Mouse (Mus musculus): ENCODE data around the gene Clrn2. TPM values are rescaled to one million over a fixed set of nuclear protein-coding genes. Genes with fewer than 3 reads are reported as not detected.

Gene Clrn2
- polyA plus RNA-seq, 1 experiment: not detected

DNA sequence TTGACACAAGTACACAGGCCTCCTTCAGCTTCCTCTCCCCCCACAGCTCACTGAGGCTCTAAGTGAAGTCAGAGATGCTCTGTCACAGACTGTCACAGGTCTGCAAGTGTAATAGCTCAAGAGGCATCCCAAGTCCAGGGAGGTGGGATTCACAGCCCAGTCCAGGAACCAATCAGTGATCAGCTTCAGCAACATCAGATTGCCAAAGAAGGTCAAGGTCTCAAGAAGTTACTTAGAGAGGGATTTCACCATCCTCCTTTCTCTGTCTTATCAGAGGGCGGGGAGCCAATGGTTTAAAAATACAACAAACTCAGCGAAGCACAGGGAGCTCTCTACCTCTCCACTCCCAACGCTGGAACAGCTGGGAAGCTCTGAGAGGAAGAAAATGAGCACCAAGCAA, 12.4 kb upstream of the Clrn2 start:
- Histone ChIP-seq H3K4me1 (ENCODE audit: control insufficient read depth, insufficient read depth, low read length) (peaks cover 6% of the 10 kb centered on the region; the same call in 1 of the 2 replicates), H3K4me3 (replicated peaks; ENCODE audit: insufficient read depth, low read depth, low read length) (no peak overlapping the region), H3K27ac (ENCODE audit: insufficient read depth, low read length) (no peak overlapping the region), H3K27me3 (ENCODE audit: control insufficient read depth, insufficient read depth, low read length) (no peaks in the 10 kb centered on the region)
- no peak for TF ChIP-seq CTCF (IDR thresholded peaks at IDR 0.05; ENCODE audit: borderline replicate concordance, insufficient read depth, low read depth, low read length)
- DNase-seq: no peak
- 79% methylated on average over 3 of the region's 3 CpGs for WGBS

DNA sequence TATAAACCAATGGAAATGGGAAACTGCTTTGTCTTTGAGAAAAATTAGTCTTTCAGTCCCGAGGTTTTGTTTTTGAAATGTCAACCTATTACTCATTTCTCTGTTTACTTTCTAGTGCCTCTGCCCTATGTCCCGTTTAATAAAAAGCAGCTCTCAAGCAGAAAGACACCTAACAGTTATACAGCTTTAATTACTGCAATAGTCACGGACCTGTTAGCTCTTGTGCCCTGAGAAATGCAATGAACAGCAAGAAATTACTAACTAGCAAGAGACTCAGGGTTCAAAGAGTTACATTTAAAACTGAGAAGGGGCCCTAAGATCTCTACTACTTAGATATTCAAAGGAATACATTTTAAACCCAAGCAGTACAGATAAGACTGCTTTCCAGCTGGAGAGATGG, 11.8 kb upstream of the Clrn2 start:
- H3K4me3 ChIP-seq (replicated peaks; ENCODE audit: insufficient read depth, low read depth, low read length): no peak overlapping the region
- peaks cover 6% of the 10 kb centered on the region; the same call in 1 of the 2 replicates for H3K4me1 ChIP-seq (ENCODE audit: control insufficient read depth, insufficient read depth, low read length)
- WGBS: 90% methylated on average over 3 of the region's 3 CpGs
- no peak overlapping the region for H3K27ac ChIP-seq (ENCODE audit: insufficient read depth, low read length)
- TF ChIP-seq CTCF (IDR thresholded peaks at IDR 0.05; ENCODE audit: borderline replicate concordance, insufficient read depth, low read depth, low read length) (no peak), POLR2A (IDR thresholded peaks at IDR 0.05; ENCODE audit: borderline replicate concordance, insufficient read depth, low read length) (no peak)
- DNase-seq: no peak
- H3K27me3 ChIP-seq (ENCODE audit: control insufficient read depth, insufficient read depth, low read length): no peaks in the 10 kb centered on the region

DNA sequence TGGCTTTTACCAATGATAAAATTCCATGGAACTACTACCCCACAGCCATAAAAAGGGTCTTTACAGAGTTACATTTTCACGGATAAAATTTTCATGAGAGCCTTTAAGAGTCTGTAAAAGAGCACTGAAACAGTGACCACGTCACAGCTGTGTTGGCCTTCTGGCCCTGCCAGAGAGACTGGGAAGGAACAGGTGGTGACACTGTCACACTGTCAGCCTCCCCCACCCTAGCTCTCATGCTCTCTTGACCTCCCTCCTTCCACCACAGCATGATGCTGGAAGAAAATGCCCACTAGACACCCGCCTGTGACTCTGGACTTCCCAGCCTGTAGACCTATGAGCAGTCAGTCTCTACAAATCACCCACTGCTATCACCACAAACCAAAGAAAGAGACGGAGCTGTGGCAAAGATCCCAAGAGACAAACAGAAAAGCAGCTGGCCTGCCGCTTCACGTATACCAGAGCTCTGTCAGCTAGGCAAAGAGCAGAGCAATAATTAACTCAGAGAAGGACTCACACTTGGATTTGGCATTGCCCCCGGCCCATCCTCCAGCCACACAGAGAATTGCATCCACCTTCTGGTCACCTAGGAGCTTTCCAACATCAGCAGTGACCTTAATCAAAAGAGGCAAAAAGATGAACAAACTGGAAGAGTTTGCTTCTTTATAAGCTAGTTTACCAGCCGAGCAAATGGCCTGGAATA, 9.3 kb upstream of the Clrn2 start:
- no peak overlapping the region for H3K27ac ChIP-seq (ENCODE audit: insufficient read depth, low read length)
- no peak for DNase-seq

DNA sequence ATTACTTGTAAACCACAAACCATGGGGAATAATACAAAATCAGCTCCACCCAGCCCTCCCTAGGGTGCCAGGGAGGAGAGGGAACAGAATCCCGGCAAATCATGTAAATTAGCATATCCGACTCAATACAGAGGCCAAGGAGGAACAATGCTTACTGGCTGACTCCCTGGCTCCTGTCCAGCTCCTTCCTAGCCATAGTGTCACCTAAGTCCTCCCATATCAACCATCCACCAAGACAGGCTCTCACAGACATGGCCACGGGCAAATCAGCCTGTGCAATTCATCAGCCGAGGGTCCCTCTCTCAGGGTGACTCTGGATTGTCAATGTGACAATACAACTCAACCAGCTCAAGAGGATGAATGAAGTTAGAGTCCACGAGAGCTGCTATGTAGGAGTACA, 4.9 kb upstream of the Clrn2 start:
- no peak overlapping the region for H3K27ac ChIP-seq (ENCODE audit: insufficient read depth, low read length)
- peak overlapping the region; percentile 80 for H3K4me3 ChIP-seq (replicated peaks; ENCODE audit: insufficient read depth, low read depth, low read length)
- H3K4me1 ChIP-seq (ENCODE audit: control insufficient read depth, insufficient read depth, low read length): peaks cover 8% of the 10 kb centered on the region
- 19% methylated on average over 5 of the region's 5 CpGs for WGBS
- peak in 1 of 2 experiments; percentile 13 for DNase-seq
- no peaks in the 10 kb centered on the region for H3K27me3 ChIP-seq (ENCODE audit: control insufficient read depth, insufficient read depth, low read length)
- TF ChIP-seq POLR2A (IDR thresholded peaks at IDR 0.05; ENCODE audit: borderline replicate concordance, insufficient read depth, low read length) (no peak), CTCF (IDR thresholded peaks at IDR 0.05; ENCODE audit: borderline replicate concordance, insufficient read depth, low read depth, low read length) (no peak)

More for the DNA sequence above, 9.3 kb upstream of the Clrn2 start:
- Histone ChIP-seq H3K4me1 (ENCODE audit: control insufficient read depth, insufficient read depth, low read length) (peaks cover 8% of the 10 kb centered on the region), H3K4me3 (replicated peaks; ENCODE audit: insufficient read depth, low read depth, low read length) (no peak overlapping the region), H3K27me3 (ENCODE audit: control insufficient read depth, insufficient read depth, low read length) (no peaks in the 10 kb centered on the region)
- 28% methylated on average over 8 of the region's 8 CpGs for WGBS
- TF ChIP-seq CTCF (IDR thresholded peaks at IDR 0.05; ENCODE audit: borderline replicate concordance, insufficient read depth, low read depth, low read length): no peak
- no peak for TF ChIP-seq POLR2A (IDR thresholded peaks at IDR 0.05; ENCODE audit: borderline replicate concordance, insufficient read depth, low read length)

DNA sequence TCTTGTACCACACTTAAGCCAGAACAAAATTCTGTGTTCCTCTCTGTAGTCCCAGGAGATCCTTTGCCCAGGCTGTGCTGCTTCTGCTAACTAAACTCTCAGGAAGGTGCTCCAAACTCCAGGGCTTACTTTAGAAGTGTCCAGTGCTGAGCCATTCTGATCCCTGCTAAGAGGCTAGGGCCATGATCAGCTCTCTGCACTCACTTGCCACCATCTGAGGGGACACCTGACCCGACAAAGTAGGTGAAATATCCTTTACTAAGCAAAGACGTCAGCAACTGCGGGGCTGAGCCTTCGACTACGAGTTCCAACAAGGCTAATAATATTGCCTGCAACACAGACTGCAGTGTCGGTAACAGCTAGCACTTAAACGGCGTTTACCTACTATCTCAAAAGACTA, 4.3 kb upstream of the Clrn2 start:
- Histone ChIP-seq H3K27ac (ENCODE audit: insufficient read depth, low read length) (no peak overlapping the region), H3K4me1 (ENCODE audit: control insufficient read depth, insufficient read depth, low read length) (peaks cover 8% of the 10 kb centered on the region), H3K27me3 (ENCODE audit: control insufficient read depth, insufficient read depth, low read length) (no peaks in the 10 kb centered on the region), H3K4me3 (replicated peaks; ENCODE audit: insufficient read depth, low read depth, low read length) (peak overlapping the region; percentile 80)
- TF ChIP-seq POLR2A (IDR thresholded peaks at IDR 0.05; ENCODE audit: borderline replicate concordance, insufficient read depth, low read length) (no peak), CTCF (IDR thresholded peaks at IDR 0.05; ENCODE audit: borderline replicate concordance, insufficient read depth, low read depth, low read length) (no peak)
- peak in 1 of 2 experiments; percentile 19 for DNase-seq
- 2% methylated on average over 8 of the region's 8 CpGs for WGBS

DNA sequence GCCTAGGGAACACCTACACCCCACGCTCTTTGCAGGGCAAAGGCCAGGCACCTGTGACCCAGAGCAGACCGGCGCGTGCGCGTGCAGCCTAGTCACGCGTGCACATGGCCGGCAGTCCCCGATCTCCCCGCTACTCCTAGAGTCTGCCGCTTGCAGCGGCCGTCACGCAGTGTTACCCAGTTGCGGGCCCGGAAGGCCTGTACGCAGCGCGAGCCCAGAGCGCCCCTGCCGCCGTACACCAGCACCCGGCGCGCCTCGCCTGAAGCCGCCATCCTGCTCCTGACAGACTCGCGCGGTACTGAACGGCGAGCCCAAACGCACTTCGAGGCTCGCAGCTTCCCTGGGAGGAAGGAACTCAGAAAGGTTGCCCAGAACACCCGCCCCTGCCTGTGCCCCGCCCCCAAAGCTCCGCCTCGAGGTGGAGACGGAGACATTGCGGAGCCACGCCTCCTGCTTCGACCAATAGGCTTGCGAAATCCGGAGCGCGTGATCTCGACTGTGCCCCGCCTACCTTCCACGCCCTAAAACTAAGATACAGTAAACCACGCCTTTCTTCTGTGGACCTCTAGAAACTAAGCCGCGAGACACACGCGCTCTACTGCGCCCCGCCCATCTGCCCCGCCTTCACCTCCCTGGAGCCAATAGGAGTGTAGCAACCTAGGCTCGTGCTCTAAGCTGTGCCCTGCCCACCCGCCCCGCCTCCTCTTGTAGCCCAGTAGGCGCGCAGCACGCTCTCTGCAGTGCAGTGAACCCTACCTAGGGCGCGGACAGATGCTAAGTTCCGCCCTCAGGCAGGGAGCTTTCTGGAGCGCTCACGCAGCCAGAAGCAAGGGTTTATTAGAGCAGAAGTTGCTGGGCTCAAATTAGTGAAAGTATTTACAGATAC, 3.5 kb upstream of the Clrn2 start, which contains the start of gene Qdpr:
Qdpr (minus strand) TSS at position 406 of the 886 bp plus-strand sequence.
- WGBS: under 1% methylated on average over 70 of the region's 70 CpGs
- DNase-seq: peak; percentile 91 to 95
- no peak for TF ChIP-seq CTCF (IDR thresholded peaks at IDR 0.05; ENCODE audit: borderline replicate concordance, insufficient read depth, low read depth, low read length)
- TF ChIP-seq POLR2A (IDR thresholded peaks at IDR 0.05; ENCODE audit: borderline replicate concordance, insufficient read depth, low read length): peak; percentile 48; the same call in 1 of the 2 replicates
- peak within 1 kb of the TSS; percentile 80 for H3K4me3 ChIP-seq (replicated peaks; ENCODE audit: insufficient read depth, low read depth, low read length)
- H3K4me1 ChIP-seq (ENCODE audit: control insufficient read depth, insufficient read depth, low read length): peaks cover 8% of the 10 kb centered on the region
- 0 out of 2 replicates have a peak within 1 kb of the TSS, but pooled peaks have one; percentile 15 for H3K27ac ChIP-seq (ENCODE audit: insufficient read depth, low read length)
- H3K27me3 ChIP-seq (ENCODE audit: control insufficient read depth, insufficient read depth, low read length): no peaks in the 10 kb centered on the region

DNA sequence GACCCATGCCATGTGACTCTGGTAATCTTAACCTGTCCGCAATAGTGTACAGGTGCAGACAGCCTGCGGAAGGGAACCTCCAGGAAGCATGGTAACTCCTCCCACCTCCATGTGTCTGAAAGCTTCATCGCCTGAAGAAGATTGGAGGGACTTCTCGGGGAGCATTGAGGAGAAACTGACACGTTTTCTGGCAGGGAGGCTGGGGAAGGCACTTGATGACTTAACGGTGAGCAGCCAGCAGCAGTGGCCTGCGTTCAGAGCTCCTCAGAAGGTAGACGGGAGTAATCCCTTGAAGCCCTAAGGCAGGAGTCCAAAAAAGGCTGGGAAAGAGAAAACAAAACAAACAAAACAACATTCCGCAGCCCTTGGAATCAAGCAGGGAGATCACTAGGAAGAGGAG, 905 bp downstream of the Clrn2 start:
- no peaks in the 10 kb centered on the region for H3K4me1 ChIP-seq (ENCODE audit: control insufficient read depth, insufficient read depth, low read length)
- no peak for TF ChIP-seq CTCF (IDR thresholded peaks at IDR 0.05; ENCODE audit: borderline replicate concordance, insufficient read depth, low read depth, low read length)
- TF ChIP-seq POLR2A (IDR thresholded peaks at IDR 0.05; ENCODE audit: borderline replicate concordance, insufficient read depth, low read length): no peak
- H3K27me3 ChIP-seq (ENCODE audit: control insufficient read depth, insufficient read depth, low read length): no peaks in the 10 kb centered on the region
- no peak for DNase-seq
- WGBS: 39% methylated on average over 9 of the region's 9 CpGs
- H3K27ac ChIP-seq (ENCODE audit: insufficient read depth, low read length): no peak overlapping the region
- no peak overlapping the region for H3K4me3 ChIP-seq (replicated peaks; ENCODE audit: insufficient read depth, low read depth, low read length)
